Mouse (Mus musculus): ENCODE data around the gene Zfp385c.
A peak's percentile ranks its signal among the peaks of the same experiment; 100 is the strongest.
"Not testable (repeated sequence)": the region's sequence is repeated elsewhere in the genome, so short reads cannot be mapped to it uniquely, and the experiment has no call there.

Gene Zfp385c

DNA sequence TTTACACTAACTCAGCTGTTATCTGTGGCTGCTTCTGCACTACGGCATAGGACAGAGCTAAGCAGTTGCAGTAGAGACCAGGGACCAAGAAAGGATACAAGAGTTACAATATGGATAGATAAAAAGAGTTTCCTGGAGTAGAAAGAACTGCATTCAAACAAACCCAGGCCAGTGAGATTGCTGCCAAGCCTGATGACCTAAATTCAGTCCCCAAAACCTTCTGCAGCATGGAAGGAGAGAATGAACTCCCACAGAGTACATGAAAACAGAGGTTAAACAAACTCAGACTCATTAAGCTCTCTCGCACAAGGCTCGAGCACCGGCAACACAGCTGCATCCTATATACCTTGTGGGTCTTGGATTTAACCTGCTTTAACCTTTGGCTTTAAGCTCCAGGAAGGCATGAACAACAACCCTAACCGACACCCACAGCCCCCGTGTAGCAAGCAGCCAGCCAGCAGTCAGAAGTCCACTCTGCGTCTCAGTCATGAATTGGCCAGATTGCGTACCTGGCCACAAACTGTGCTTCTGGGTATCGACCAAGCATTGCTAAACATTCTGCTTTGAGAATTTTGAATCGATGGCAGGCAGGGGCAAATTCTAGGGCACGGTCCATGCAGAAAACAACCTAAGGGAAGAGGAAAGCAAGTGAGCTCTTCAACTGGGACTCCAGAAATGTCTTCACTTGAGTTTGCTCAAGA lies 99.8 kb downstream of the Zfp385c start:
- no peak for DNase-seq

DNA sequence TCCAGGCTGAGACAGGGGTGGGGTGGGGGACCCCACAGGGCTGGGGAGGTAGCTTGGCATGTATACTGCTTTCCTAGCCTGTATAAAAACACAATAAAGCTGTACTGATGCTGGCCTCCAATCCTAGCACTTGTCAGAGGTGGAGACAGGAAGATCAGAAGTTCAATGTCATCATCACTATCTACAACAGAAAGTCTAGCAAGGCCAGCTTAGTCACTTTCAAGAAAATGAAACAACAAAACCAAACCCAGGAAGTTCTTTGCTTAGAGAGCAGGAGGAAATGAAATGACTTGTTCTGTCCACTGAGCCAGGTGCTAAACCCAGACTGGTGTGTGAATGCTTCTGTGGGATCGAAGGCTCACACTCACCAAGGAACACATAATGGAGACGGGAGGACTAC lies 103.8 kb downstream of the Zfp385c start:
- no peak for DNase-seq

DNA sequence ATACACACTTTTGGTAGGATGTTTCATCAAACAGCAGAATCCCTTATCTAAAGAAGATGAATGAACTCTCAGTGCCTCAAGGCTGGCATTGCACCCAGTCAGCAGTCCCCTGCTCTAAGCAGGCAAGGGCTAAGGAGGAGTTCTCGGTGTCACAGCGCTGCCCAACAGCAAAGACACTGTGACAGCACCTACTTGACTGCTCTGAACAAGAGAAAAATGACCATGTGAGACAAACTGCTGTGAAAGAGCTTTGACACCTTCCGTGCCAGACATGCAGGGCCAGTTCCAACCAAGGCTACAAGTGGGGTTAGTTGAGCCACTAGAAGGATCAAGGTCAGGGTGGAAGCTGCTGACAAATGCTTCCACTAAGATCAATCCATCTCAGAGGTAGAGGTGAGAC lies 107.1 kb downstream of the Zfp385c start:
- DNase-seq: no peak

DNA sequence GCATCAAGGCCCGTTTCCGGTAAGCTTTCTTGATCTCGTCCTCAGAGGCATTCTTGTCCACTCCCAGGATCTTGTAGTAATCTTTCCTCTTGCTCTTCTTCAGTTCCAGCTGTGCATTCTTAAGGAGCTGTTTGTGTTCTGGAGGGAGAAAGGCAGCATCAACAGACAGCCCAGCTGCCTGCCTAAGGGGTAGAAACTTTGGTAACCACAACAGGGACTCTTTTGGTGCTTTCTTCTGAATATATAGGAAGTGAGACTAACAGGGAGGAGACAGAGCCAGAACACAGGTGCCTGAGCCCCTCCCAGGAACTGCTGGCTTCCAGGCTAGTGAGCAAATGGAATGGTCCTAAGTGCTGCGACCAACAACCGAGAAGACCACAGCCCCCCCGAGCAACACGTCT lies 107.7 kb downstream of the Zfp385c start:
- peak; percentile 45 for DNase-seq

DNA sequence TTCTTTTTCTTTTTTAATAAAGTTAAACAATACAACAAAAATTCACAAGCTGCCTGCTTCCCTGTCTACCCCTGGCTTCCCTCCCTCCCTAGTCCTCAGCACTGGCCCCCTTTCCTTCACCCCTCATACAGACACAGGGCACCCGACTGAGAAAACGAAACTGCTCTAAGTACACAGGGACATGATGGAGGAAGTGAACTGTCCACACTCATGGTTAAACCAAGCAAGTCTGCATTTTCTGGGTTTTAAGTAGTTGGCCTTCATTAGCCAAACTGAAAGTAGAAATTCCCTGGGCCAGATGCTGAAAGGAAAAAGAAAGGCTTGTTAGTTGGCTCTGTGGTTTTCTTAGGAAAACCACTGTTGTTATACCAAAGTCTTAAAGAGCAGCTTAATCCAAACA lies 109.4 kb downstream of the Zfp385c start:
- DNase-seq: no peak

DNA sequence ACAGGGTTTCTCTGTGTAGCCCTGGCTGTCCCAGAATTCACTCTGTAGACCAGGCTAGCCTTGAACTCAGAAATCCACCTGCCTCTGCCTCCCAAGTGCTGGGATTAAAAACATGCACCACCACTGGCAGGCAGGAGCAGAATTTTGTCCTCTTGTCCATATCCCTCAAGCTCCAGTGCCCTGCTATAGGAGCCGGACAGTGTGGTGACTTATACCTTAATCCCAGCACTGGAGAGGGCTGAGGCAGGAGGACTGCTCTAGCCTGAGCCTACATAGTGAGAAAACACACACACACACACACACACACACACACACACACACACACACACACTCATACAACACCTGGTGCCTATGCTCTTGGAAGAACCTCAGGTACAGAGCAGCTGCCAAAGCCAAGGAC lies 109.8 kb downstream of the Zfp385c start:
- DNase-seq: not testable (repeated sequence)

DNA sequence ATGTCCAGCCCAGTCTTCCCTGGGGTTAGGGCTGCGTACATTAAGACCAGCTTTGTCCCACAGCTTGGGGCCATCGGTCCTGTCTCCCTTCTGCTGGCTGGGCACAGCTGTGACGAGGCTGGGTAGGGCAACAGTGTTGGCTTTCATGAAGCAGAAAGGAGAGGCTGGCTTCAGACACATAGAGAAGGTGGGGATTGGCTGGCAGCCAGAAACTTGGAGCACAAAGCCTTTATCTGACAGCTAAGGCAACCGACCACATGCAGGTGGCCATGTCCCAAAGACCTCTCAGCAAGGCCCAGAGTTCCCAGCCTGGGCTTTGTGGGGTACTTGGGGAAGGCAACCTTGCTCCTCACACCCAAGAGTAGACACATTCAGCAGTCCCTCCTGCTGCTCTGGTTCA lies 110.5 kb downstream of the Zfp385c start:
- DNase-seq: peak; percentile 58

DNA sequence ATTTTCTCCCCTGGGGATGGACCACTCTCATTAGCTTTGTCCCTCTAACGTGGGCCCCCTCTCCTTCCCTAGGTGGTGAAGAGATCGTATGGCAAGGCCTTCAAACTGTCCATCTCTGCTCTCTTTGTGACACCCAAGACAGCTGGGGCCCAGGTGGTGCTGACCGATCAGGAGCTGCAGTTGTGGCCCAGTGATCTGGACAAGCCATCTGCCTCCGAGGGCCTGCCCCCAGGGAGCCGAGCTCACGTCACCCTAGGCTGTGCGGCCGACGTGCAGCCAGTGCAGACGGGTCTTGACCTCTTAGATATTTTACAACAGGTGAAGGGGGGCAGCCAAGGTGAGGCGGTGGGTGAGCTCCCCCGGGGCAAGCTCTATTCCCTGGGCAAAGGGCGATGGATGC lies 112.0 kb downstream of the Zfp385c start:
- no peak for DNase-seq

DNA sequence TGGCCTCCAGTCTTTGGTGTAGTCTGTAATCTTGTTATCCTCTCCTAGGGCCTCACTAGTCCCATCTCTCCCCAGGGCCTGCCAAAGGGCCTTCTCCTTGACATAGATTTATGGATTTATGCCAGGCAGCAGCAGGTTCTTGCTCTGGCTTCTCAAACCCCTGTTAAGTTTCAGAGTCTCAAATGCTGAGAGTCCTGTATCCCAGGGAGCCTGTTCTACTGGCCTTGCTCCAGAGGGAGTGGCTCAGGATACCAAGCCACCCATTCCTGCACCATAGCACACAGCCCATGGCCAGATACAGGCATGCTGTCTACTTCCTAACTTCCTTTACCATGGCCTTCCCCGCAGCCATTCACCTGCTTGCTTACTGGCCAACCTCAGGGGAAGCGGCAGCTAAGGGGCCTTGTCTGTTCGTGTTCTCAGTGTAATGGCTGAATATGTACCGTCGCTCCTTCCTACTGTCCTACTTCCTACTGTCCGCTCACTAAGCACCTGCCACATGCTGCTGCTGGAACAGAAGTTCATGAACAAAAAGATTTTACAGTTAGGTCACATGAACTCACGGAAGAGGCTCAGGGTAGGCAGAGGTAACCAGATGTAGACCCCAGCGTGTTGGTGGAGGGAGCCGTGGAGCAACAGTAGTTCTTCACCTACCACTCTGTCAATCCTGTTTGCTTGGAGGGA lies 113.0 kb downstream of the Zfp385c start:
- no peak for DNase-seq

DNA sequence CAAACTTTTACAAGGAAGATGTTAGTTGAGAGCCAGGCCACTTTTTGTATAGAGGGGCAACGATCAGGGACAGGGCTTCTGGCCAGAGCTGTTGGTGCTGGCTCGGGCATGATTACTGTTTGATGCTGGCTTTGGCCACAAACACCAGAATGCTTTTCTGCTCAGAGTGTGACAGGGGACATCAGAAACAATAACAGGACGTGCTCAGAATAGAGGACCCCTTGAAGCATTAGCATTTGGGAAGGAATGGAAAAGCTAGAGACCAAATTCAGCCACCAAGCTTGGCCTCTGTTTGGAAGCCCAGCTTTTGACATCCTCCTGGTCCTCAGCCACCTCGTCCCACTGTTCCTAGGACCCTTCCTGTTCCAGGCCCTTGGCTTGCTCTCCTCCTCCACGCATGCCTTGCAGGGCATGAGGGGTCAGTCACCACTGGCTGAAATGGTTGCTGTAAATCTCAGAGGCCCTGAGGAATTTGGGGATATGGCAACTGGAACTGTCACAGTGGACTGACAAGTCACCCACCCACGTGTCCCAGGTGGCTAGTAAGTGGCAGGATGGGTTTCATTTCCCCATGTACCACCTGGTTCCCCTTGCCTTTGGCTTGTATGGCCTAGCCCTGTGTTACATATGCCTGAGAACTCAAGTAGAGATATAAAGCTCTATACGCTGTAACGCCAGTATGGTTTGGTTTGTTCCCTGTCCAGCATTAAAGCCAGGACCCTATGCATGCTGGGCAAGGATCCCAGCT lies 114.2 kb downstream of the Zfp385c start:
- DNase-seq: no peak
